Mouse (Mus musculus) lung, postnatal 0 days (tissue): ENCODE results near the gene Apmap. TPM values are rescaled to one million over a fixed set of nuclear protein-coding genes. Genes with fewer than 3 reads are reported as not detected.

Experiments used
- ATAC-seq: fragments of 200-750 bp; cut with Nextera tagmentation; 2 replicates; pipeline ENCODE4 v1.8.0; 2017; ENCODE audit warnings: moderate library complexity
- DNase-seq: peaks from one replicate; pipeline ENCODE4 v3.0.0-alpha.2; 2016; ENCODE audit warnings: low spot score
- H3K27ac ChIP-seq: fragments of 300-500 bp; sonication (generic); 2 replicates; pipeline ENCODE4 v1.5.1; 2014; ENCODE audit warnings: antibody characterized with exemption, mild to moderate bottlenecking, low read length, mixed read lengths
- H3K27me3 ChIP-seq: fragments of 300-500 bp; sonication (generic); replicated peaks from 2 replicates; pipeline ENCODE4 v1.6.1; 2014; ENCODE audit warnings: low read length, mixed read lengths; ENCODE audit not compliant: insufficient read depth
- H3K36me3 ChIP-seq: fragments of 300-500 bp; sonication (generic); 2 replicates; pipeline ENCODE4 v1.6.1; 2014; ENCODE audit warnings: low read length, mixed read lengths; ENCODE audit not compliant: insufficient read depth
- H3K4me1 ChIP-seq: fragments of 300-500 bp; sonication (generic); 2 replicates; pipeline ENCODE4 v1.6.1; 2014; ENCODE audit warnings: antibody characterized with exemption, low read depth, low read length, mixed read lengths; ENCODE audit not compliant: insufficient read depth
- H3K4me2 ChIP-seq: fragments of 300-500 bp; sonication (generic); replicated peaks from 2 replicates; pipeline ENCODE4 v1.6.1; 2014; ENCODE audit warnings: low read depth, mild to moderate bottlenecking, low read length, moderate library complexity, mixed read lengths
- H3K4me3 ChIP-seq: fragments of 300-500 bp; sonication (generic); 2 replicates; pipeline ENCODE4 v1.5.1; 2014; ENCODE audit warnings: low read depth, low read length
- H3K9ac ChIP-seq: fragments of 300-500 bp; sonication (generic); replicated peaks from 2 replicates; pipeline ENCODE4 v1.6.1; 2014; ENCODE audit warnings: low read depth, mild to moderate bottlenecking
- H3K9me3 ChIP-seq: fragments of 300-500 bp; sonication (generic); 2 replicates; pipeline ENCODE4 v1.6.1; 2016; ENCODE audit warnings: low read length, mixed read lengths
- CTCF ChIP-seq: IDR thresholded peaks from 2 replicates; pipeline ENCODE4 v1.5.1; 2016; ENCODE audit warnings: antibody characterized with exemption, mild to moderate bottlenecking
- EP300 ChIP-seq: IDR thresholded peaks from 2 replicates; pipeline ENCODE4 v1.6.1; 2016; ENCODE audit warnings: antibody characterized with exemption, mild to moderate bottlenecking, control low read depth
- WGBS: fragments of 180-500 bp; shearing (Covaris S2); extraction: QIAGEN DNeasy Blood & Tissue Kit; methylation state at CpG from one replicate; pipeline ENCODE4 v1.1.7; 2014; 5-methylcytosine and 5-hydroxymethylcytosine counted together
- polyA plus RNA-seq: library from polyadenylated mRNA; unstranded; fragments of >200 nt; fragmentation: Nextera tagmentation; extraction: Ambion mirVana; gene quantifications from 2 replicates; pipeline ENCODE4 v1.2.1, GENCODE M21; 2015

The Apmap gene
- polyA plus RNA-seq, 1 experiment from 2014 or later = 50.7 TPM

DNA sequence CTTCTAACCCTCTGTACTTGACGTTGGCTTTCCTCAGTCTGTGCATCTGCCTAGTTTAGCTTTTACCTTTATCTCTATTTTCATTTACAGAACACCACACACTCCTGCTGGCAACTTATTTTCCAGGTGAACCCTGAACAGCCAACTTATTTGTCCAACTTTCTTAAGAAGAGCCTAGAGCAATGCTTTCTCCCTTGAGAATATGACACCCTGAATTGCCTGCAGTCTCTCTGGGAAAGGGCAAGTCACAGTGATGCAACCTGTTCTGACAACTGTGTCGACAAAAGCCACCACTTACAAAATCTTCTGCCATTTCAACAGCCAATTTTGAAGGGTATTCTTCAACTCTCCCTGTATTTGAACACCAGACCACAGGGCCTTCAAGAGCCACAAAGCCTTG lies 3.6 kb downstream of the Apmap start:
- no peak overlapping the region for H3K9ac ChIP-seq
- H3K4me1 ChIP-seq = no peaks in the 10 kb centered on the region
- no peak overlapping the region for H3K4me3 ChIP-seq
- WGBS = 73% methylated on average over 2 of the region's 2 CpGs
- H3K36me3 ChIP-seq = no peaks in the 10 kb centered on the region
- TF ChIP-seq EP300 = no peak
- TF ChIP-seq CTCF = no peak
- H3K27ac ChIP-seq = no peak overlapping the region
- no peak overlapping the region for H3K4me2 ChIP-seq
- no peaks in the 10 kb centered on the region for H3K9me3 ChIP-seq
- no peaks in the 10 kb centered on the region for H3K27me3 ChIP-seq
- no peak for ATAC-seq
- DNase-seq = no peak

DNA sequence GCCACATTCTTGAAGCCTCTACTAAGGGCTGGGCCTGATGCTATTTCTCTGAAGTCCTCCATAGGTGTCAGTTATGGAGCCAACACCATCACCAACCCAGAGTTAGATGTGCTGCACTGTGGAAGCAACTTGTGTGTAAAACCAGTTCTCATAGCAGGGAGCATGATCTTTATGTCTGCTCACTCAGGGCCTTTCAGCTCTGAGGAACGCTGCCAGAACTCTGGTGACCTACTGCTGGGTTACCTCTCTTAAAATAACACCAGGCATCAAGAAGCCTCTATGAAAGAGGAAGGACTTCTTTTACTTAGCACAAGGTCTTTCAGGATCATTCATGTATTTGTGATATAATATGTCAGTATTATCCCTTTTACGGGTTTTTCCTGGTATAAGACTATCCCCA lies 6.2 kb downstream of the Apmap start:
- Histone ChIP-seq H3K9me3 (no peaks in the 10 kb centered on the region), H3K36me3 (no peaks in the 10 kb centered on the region), H3K4me3 (no peak overlapping the region), H3K4me1 (no peaks in the 10 kb centered on the region), H3K9ac (no peak overlapping the region), H3K27me3 (no peaks in the 10 kb centered on the region), H3K4me2 (no peak overlapping the region), H3K27ac (no peak overlapping the region)
- TF ChIP-seq CTCF (no peak), EP300 (no peak)
- WGBS = 84% methylated on average over 2 of the region's 2 CpGs
- DNase-seq (no peak), ATAC-seq (no peak)

DNA sequence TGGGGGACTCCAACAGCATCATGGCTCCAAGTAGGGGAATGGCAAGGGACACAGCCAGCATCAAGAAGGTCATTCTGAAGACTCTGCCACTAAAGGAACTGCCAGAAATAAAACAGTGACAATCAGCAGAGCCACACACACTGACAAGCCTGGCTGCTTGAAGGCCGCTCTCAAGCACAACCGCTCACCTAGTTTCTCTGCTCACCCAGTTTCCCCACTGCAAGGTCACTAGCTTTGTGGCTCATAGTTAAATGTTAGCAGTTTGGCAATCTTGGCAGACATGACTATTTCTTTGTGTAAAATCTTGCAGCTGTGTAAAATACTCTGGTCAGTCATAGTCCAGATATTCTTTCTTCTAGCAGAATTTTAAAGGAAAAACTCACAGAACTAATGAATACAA lies 8.1 kb downstream of the Apmap start:
- Histone ChIP-seq H3K36me3 (no peaks in the 10 kb centered on the region), H3K27ac (no peak overlapping the region), H3K27me3 (no peaks in the 10 kb centered on the region), H3K4me2 (no peak overlapping the region), H3K4me3 (no peak overlapping the region), H3K9me3 (no peaks in the 10 kb centered on the region), H3K4me1 (no peaks in the 10 kb centered on the region), H3K9ac (no peak overlapping the region)
- ATAC-seq = no peak
- WGBS = 100% methylated on average over 2 of the region's 2 CpGs
- DNase-seq = no peak
- TF ChIP-seq EP300 (no peak), CTCF (no peak)

DNA sequence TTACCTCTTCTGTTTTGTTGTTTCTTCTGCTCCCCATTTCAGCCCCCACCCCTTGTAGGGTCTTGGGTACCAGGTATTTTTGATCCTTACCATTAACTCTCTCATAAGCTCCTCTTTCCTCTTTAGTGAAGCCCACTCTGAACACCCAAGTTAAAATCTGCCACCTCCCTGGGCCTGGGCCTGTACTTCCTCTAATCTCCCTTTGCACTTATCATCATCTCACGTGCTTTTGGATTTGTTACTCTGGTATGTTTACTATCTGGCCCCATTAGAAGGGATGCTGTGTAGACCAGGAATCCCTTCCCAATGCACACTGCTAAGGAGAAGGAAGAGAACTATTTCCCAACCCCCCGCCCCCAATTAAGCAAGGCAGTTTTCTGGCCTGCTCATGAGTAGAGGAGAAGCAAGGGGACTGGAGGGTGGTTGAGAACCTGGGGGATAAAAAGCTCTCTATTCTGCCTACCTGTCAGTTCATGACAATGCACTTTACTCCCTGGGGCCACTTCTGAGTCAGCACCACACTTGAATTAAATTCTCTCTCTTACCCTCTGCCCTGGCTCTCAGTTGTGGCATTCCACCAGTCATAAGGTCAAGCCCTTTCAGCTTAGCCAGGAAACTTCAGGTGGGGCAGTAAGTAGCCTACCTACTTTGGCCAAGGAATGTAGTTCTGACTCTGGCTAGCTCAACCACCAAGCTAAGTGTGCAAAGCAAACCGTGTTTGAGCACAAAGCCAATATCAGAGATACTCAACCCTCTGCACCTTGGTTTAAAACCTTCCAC lies 12.8 kb downstream of the Apmap start:
- peak; percentile 84 for ATAC-seq
- WGBS = 73% methylated on average over 3 of the region's 3 CpGs

DNA sequence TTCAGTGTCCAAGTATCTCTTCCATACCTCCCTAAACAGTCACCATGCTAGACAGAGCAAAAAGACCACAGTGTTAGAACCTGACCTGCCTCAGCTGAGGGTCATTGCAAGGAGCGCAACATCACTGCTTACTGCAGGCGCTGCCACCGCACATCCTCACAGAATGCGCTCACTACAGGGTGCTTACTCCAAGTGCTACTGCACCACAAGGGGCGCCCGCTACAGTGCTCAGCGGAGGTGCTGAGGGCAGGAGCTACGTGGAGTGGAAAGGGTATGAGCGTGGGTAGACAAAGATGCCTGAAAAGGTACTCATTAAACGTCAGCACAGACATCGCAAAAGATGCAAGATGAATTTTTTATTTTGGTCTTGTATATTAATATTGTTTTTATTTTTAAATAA lies 19.3 kb downstream of the Apmap start:
- TF ChIP-seq CTCF (no peak), EP300 (no peak)
- Histone ChIP-seq H3K9ac (no peak overlapping the region), H3K36me3 (peaks cover 24% of the 10 kb centered on the region; the same call in 1 of the 2 replicates), H3K27me3 (no peaks in the 10 kb centered on the region), H3K4me2 (no peak overlapping the region), H3K4me1 (no peaks in the 10 kb centered on the region), H3K9me3 (no peaks in the 10 kb centered on the region), H3K27ac (no peak overlapping the region), H3K4me3 (no peak overlapping the region)
- DNase-seq (no peak), ATAC-seq (no peak)
- 77% methylated on average over 11 of the region's 11 CpGs for WGBS

More for the DNA sequence above, 12.8 kb downstream of the Apmap start:
- no peak for TF ChIP-seq CTCF
- no peak for TF ChIP-seq EP300
- Histone ChIP-seq H3K9me3 (no peaks in the 10 kb centered on the region), H3K27me3 (no peaks in the 10 kb centered on the region), H3K4me3 (no peak overlapping the region), H3K27ac (no peak overlapping the region), H3K36me3 (no peaks in the 10 kb centered on the region; the same call in 1 of the 2 replicates), H3K4me2 (no peak overlapping the region), H3K9ac (no peak overlapping the region), H3K4me1 (no peaks in the 10 kb centered on the region)
- DNase-seq = peak; percentile 58

DNA sequence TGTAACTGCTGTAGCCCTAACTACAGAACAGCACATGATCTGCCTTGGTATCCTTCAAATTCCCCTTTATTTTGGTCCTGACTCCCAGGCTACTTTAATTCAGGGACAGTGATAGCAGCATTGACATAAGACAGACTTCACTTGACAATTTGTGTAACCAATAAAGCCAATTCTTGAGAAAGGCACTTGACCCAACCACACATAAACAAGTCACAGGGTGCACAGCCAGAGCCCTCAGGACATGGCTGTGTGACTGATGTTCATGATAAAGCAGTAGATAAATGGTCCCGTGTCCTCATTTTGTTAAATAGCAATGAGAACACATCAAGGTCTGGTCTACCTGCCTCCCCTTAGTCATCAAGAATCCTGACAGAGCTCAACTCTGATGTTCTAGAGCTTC lies 28.7 kb downstream of the Apmap start:
- Histone ChIP-seq H3K4me1 (no peaks in the 10 kb centered on the region), H3K9ac (no peak overlapping the region), H3K4me2 (no peak overlapping the region), H3K27me3 (no peaks in the 10 kb centered on the region), H3K9me3 (no peaks in the 10 kb centered on the region), H3K36me3 (0 out of 2 replicates have a peak, but pooled peaks cover 4% of the 10 kb centered on the region), H3K27ac (no peak overlapping the region), H3K4me3 (no peak overlapping the region)
- 60% methylated on average over 1 of the region's 1 CpGs for WGBS
- TF ChIP-seq EP300 (no peak), CTCF (no peak)
- no peak for ATAC-seq
- DNase-seq = no peak
